Mouse (Mus musculus) forebrain, embryonic 14.5 days (tissue): ENCODE results near the gene Naaladl2. TPM values are rescaled to one million over a fixed set of nuclear protein-coding genes. Genes with fewer than 3 reads are reported as not detected.

Source experiments
- ATAC-seq: fragments of 200-750 bp; cut with Nextera tagmentation; 2 replicates; pipeline ENCODE4 v1.8.0; 2017; ENCODE audit warnings: mild to moderate bottlenecking, moderate library complexity
- DNase-seq: peaks from one replicate; pipeline ENCODE4 v3.0.0-alpha.2; 2015; ENCODE audit warnings: low spot score
- H3K27ac ChIP-seq: fragments of 300-500 bp; sonication (generic); 2 replicates; pipeline ENCODE4 v1.5.1; 2014; ENCODE audit warnings: low read depth, mild to moderate bottlenecking, control low read depth, low read length, moderate library complexity
- H3K27me3 ChIP-seq: fragments of 300-500 bp; sonication (generic); replicated peaks from 2 replicates; pipeline ENCODE4 v1.6.1; 2014; ENCODE audit warnings: low read length, control low read depth, mixed read lengths; ENCODE audit not compliant: control insufficient read depth, insufficient read depth
- H3K36me3 ChIP-seq: fragments of 300-500 bp; sonication (generic); 2 replicates; pipeline ENCODE4 v1.6.1; 2014; ENCODE audit warnings: low read length, control low read depth; ENCODE audit not compliant: control insufficient read depth, insufficient read depth
- H3K4me1 ChIP-seq: fragments of 300-500 bp; sonication (generic); 2 replicates; pipeline ENCODE4 v1.6.1; 2014; ENCODE audit warnings: antibody characterized with exemption, low read length, control low read depth; ENCODE audit not compliant: control insufficient read depth, insufficient read depth
- H3K4me2 ChIP-seq: fragments of 300-500 bp; sonication (generic); 2 replicates; pipeline ENCODE4 v1.6.1; 2014; ENCODE audit warnings: mild to moderate bottlenecking, control low read depth, low read length
- H3K4me3 ChIP-seq: fragments of 300-500 bp; sonication (generic); 2 replicates; pipeline ENCODE4 v1.5.1; 2014; ENCODE audit warnings: low read depth, low read length, control low read depth
- H3K9ac ChIP-seq: fragments of 300-500 bp; sonication (generic); 2 replicates; pipeline ENCODE4 v1.6.1; 2014; ENCODE audit warnings: mild to moderate bottlenecking, low read length, control low read depth, moderate library complexity
- H3K9me3 ChIP-seq: fragments of 300-500 bp; sonication (generic); replicated peaks from 2 replicates; pipeline ENCODE4 v1.6.1; 2016; ENCODE audit warnings: low read length, control low read depth, mixed read lengths; ENCODE audit not compliant: control insufficient read depth
- WGBS: fragments of 180-500 bp; shearing (Covaris S2); extraction: QIAGEN DNeasy Blood & Tissue Kit; methylation state at CpG from one replicate; pipeline ENCODE4 v1.1.7; 2014; 5-methylcytosine and 5-hydroxymethylcytosine counted together
- polyA plus RNA-seq: library from polyadenylated mRNA; unstranded; fragments of >200 nt; fragmentation: Nextera tagmentation; extraction: Ambion mirVana; gene quantifications from 2 replicates; pipeline ENCODE4 v1.2.1, GENCODE M21; 2014

The Naaladl2 gene
- polyA plus RNA-seq, 1 experiment from 2014 or later: 0.30 TPM

GRCm38 (mm10) chr3:25113107-25113506 lies 31.0 kb downstream of the Naaladl2 start:
- 90% methylated on average over 4 of the region's 4 CpGs for WGBS
- Histone ChIP-seq H3K4me2 (no peak overlapping the region), H3K4me3 (no peak overlapping the region), H3K4me1 (no peaks in the 10 kb centered on the region), H3K9ac (no peak overlapping the region), H3K27ac (no peak overlapping the region), H3K27me3 (no peaks in the 10 kb centered on the region), H3K9me3 (no peaks in the 10 kb centered on the region), H3K36me3 (no peaks in the 10 kb centered on the region)
- ATAC-seq: no peak
- DNase-seq: no peak

- ATAC-seq: peak; percentile 48; the same call in 1 of the 2 replicates
- no peaks in the 10 kb centered on the region for H3K36me3 ChIP-seq
- H3K4me1 ChIP-seq: no peaks in the 10 kb centered on the region
- H3K27me3 ChIP-seq: no peaks in the 10 kb centered on the region
- no peaks in the 10 kb centered on the region for H3K9me3 ChIP-seq
- WGBS: 49% methylated on average over 3 of the region's 3 CpGs
- H3K27ac ChIP-seq: no peak overlapping the region
- no peak overlapping the region for H3K4me3 ChIP-seq
- H3K9ac ChIP-seq: no peak overlapping the region
- peak; percentile 34 for DNase-seq
- H3K4me2 ChIP-seq: no peak overlapping the region
These were observed 35.1 kb downstream of the Naaladl2 start for GRCm38 (mm10) chr3:25108997-25109396.

DNA sequence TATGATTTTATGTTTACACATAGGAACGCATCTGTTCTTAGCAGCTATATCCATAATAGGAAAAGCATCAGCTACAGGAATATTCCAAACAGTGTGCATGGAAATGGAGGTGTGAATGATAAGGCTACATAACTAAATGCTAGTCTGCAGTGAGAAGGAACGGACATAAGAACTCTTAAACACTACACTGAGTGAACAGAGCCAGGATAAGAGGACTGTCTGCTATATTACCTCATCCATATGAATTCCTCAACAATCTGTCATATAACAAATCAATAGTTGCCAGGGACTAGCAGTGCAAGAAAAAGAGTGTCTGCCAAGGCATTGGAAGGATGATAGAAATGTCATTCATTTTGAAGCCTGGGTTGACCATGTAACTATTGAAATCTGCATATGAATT lies 51.1 kb downstream of the Naaladl2 start:
- ATAC-seq: no peak
- no peak for DNase-seq

DNA sequence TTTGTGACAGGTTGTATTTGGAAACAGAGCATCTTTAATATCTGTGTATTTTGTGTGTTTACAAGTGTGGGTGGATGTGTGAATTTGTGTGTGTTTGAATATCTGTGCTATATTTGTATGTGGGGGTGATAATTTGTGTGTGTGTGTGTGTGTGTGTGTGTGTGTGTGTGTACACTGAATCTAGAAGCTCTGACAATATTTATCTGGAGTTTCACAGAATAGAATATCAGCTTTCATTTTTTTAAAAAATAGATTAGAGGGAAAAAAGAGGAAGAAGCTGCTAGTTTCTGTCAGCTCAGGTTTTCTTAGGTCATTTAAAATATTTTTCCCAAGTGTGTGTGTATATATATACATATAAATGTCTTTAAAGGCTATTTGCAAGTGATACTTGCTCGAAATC lies 68.3 kb downstream of the Naaladl2 start:
- Histone ChIP-seq H3K9me3 (no peaks in the 10 kb centered on the region), H3K4me1 (peaks cover 5% of the 10 kb centered on the region; the same call in 1 of the 2 replicates), H3K4me2 (no peak overlapping the region), H3K4me3 (no peak overlapping the region), H3K36me3 (no peaks in the 10 kb centered on the region), H3K27me3 (no peaks in the 10 kb centered on the region), H3K27ac (no peak overlapping the region), H3K9ac (no peak overlapping the region)
- no peak for ATAC-seq
- 87% methylated on average over 1 of the region's 1 CpGs for WGBS
- no peak for DNase-seq

More for the DNA sequence above, 51.1 kb downstream of the Naaladl2 start:
- Histone ChIP-seq H3K9ac (no peak overlapping the region), H3K27ac (no peak overlapping the region), H3K27me3 (no peaks in the 10 kb centered on the region), H3K36me3 (no peaks in the 10 kb centered on the region), H3K4me1 (no peaks in the 10 kb centered on the region), H3K4me3 (no peak overlapping the region), H3K9me3 (no peaks in the 10 kb centered on the region), H3K4me2 (no peak overlapping the region)
- WGBS: 84% methylated on average over 2 of the region's 2 CpGs

- ATAC-seq: no peak
- H3K27ac ChIP-seq: no peak overlapping the region
- no peak for DNase-seq
- H3K36me3 ChIP-seq: no peaks in the 10 kb centered on the region
- 49% methylated on average over 4 of the region's 4 CpGs for WGBS
- H3K27me3 ChIP-seq: no peaks in the 10 kb centered on the region
- H3K4me2 ChIP-seq: no peak overlapping the region
- H3K9ac ChIP-seq: no peak overlapping the region
- H3K4me1 ChIP-seq: peaks cover 5% of the 10 kb centered on the region; the same call in 1 of the 2 replicates
- H3K9me3 ChIP-seq: no peaks in the 10 kb centered on the region
- no peak overlapping the region for H3K4me3 ChIP-seq
These were observed 69.8 kb downstream of the Naaladl2 start for GRCm38 (mm10) chr3:25074266-25074665.

DNA sequence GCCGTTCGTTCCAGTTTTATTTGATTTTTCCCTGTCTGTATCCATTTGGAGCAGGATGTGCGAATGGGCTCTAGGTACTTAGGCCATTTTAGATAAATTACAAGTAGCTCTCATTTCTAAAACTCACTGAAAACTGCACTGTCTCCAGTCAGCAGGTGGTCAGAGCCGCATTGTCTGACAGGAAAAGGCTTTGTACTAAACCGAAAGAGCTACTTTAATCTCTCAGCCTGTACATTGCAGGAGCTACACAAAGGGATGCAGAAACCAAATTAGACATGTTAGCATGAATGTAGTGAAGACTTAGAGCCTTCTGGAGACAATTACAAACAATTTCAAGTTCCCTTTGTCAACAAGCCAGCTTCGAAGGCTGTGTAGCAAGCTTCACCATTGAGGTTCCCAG lies 70.2 kb downstream of the Naaladl2 start:
- Histone ChIP-seq H3K4me3 (no peak overlapping the region), H3K4me1 (peaks cover 5% of the 10 kb centered on the region; the same call in 1 of the 2 replicates), H3K9me3 (no peaks in the 10 kb centered on the region), H3K4me2 (no peak overlapping the region), H3K27ac (no peak overlapping the region), H3K36me3 (no peaks in the 10 kb centered on the region), H3K27me3 (no peaks in the 10 kb centered on the region), H3K9ac (no peak overlapping the region)
- ATAC-seq (peak; percentile 44; the same call in 1 of the 2 replicates), DNase-seq (peak; percentile 29)
- WGBS: 11% methylated on average over 6 of the region's 6 CpGs

- H3K36me3 ChIP-seq: no peaks in the 10 kb centered on the region
- H3K9me3 ChIP-seq: no peaks in the 10 kb centered on the region
- WGBS: 85% methylated on average over 4 of the region's 4 CpGs
These were observed 80.8 kb downstream of the Naaladl2 start for GRCm38 (mm10) chr3:25063217-25063616.

GRCm38 (mm10) chr3:25052975-25053374 lies 91.1 kb downstream of the Naaladl2 start:
- WGBS: 10% methylated on average over 2 of the region's 2 CpGs
- no peaks in the 10 kb centered on the region for H3K9me3 ChIP-seq
- H3K27ac ChIP-seq: no peak overlapping the region
- H3K9ac ChIP-seq: no peak overlapping the region
- DNase-seq (no peak), ATAC-seq (no peak)
- H3K4me3 ChIP-seq: no peak overlapping the region
- H3K27me3 ChIP-seq: no peaks in the 10 kb centered on the region
- no peaks in the 10 kb centered on the region for H3K4me1 ChIP-seq
- no peak overlapping the region for H3K4me2 ChIP-seq
- no peaks in the 10 kb centered on the region for H3K36me3 ChIP-seq

More at GRCm38 (mm10) chr3:25063217-25063616, 80.8 kb downstream of the Naaladl2 start:
- no peak overlapping the region for H3K4me3 ChIP-seq
- no peak overlapping the region for H3K27ac ChIP-seq
- H3K9ac ChIP-seq: no peak overlapping the region
- no peak overlapping the region for H3K4me2 ChIP-seq
- DNase-seq: no peak
- no peaks in the 10 kb centered on the region for H3K27me3 ChIP-seq
- no peaks in the 10 kb centered on the region for H3K4me1 ChIP-seq
- ATAC-seq: no peak

DNA sequence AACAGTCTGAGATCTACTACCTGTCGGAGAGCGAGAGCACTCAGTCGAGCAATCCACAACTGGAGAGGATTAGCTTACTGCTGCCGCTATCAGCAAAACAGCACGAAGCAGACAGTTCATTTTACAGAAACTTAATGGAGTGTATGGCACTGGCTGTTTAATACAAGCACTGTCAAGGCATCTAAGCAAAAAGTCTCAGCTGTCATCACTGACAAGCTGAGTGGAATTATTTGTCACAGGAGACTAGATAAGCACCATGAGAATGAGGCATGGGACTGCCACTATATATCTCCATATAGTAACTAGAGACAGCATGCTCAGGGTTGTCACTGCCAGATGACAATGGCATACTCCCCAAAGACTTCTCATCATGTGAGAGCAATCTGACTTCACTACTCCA lies 124.1 kb downstream of the Naaladl2 start:
- no peak for ATAC-seq
- H3K27ac ChIP-seq: no peak overlapping the region
- WGBS: 70% methylated on average over 5 of the region's 5 CpGs

More for the DNA sequence above, 124.1 kb downstream of the Naaladl2 start:
- Histone ChIP-seq H3K36me3 (no peaks in the 10 kb centered on the region), H3K4me2 (no peak overlapping the region), H3K27me3 (no peaks in the 10 kb centered on the region), H3K9ac (no peak overlapping the region), H3K4me3 (no peak overlapping the region), H3K4me1 (no peaks in the 10 kb centered on the region), H3K9me3 (no peaks in the 10 kb centered on the region)
- peak; percentile 26 for DNase-seq
